Mouse (Mus musculus): ENCODE measurements at regions not wholly inside any gene's neighbourhood (a gene's known extent, or its start where the extent isn't known, plus 50 kb on each side); places are given as distances from the start of the nearest gene placed in this dataset.
"Not testable (repeated sequence)": the region's sequence is repeated elsewhere in the genome, so short reads cannot be mapped to it uniquely, and the experiment has no call there.

DNA sequence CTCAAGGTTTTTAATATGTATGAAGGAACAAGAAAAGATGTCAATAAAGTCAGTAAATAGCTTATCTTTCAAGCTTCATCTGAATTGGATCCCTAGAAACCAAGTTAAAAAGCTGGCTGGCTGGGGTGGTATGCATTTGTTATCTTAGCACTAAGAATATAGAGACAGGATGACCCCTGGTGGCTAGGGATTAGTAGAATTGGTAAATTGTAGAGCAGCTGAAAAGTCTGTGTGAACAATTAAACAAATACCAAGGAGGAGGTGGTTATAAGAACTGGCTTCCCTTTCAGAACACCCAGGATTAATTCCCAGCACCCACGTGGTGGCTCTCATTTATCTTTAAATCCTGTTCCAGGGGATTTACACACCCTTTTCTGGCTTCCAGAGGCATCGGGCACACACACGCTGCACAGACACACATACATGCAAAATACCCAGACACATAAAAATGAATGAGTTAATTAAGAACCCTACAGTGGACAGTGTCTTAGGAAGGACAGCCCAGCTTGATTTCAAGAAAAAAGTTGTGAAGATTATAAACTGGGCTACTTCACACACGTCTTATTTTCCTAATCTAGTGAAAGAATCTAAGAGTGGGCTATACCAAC is 170.5 kb downstream of the Pdzph1 start:
- intact Hi-C loops (cut with DNase I): loop anchor here (2.0 to 10.0 kb wide), 2 partner anchors 232 to 1046 kb away; no protein-coding TSS in a partner anchor
- no peak for DNase-seq (ENCODE audit: low spot score in 2 of 2)

DNA sequence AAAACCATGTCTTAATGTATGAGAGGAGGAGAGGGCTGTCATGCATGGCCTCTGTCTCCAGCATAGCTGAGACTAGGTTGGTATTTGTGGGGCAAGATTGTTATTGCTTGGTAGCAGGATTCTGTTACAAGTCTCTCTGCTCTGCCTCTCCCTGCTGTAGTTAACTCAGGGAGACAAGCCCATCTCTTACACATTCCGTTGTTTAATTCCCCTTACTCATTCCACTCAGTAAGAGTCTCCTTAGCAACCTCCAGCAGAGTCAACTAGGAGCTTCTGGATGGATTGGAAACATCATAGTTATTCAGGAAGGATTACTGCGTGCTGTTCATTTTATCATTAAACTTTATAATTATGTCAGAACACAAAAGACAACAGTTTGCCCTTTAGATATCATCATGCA is 171.8 kb downstream of the Pdzph1 start:
- DNase-seq (ENCODE audit: low spot score in 2 of 2): no peak
- intact Hi-C loops (cut with DNase I): no loop called here

DNA sequence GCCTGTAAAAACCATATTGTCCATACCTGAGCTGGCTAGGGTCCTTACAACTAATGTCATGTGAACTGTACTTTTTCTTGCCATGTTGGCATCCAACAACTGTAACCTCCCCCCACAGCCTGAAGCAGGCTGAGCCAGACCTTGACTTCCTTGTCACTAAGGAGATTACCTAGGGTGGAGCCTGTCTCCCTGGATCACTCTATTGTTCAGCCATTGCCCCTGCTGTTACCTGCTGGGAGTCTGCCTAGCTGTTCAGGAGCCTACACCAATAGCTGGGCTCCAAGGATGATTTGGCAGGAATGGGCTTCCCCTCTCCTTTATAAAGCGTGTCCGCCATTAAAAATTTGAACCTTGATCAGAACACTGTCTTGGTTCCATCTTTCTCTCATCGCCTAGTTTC is 215.7 kb downstream of the Pdzph1 start:
- intact Hi-C loops (cut with DNase I); DNase-seq (ENCODE audit: low spot score in 2 of 2): not testable (repeated sequence)

DNA sequence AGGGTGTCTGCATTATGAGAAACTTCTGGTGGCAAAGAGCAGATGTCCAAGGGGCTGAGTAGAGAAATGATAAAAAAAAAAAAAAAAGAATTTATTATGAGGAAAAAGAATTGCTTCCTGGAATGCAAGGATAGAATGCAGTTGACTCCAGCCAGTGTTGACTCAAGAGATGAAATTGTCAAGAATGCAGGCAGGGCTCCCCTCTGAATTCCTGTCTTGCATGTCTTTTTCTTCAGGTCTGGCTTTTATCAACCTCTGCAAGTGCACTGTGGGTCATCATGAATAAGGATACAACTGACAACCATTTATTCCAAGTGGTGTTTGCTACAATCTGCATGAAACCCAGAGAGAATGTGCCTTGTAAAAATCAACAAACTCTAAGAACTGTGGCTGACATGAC is 217.6 kb downstream of the Pdzph1 start:
- intact Hi-C loops (cut with DNase I): no loop called here
- DNase-seq (ENCODE audit: low spot score in 2 of 2): no peak

DNA sequence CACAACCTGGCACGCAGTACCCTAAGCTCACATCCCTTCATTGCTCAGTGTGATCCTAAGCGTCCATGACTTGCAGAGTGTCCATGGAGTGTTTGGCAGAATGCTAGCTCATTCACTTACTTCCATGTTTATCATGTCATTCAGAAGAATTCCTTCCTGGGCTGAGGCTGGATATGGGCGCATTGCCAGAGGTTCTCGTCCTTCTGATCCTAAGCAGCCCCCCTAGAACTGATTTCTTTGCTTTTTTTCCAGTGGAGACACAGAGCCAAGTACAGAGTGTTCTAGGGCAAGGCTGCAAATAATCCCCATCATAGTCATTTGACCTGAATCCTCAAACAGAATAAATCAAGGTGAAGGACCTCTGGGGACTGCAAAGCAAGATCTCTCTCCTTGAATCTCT is 226.0 kb downstream of the Pdzph1 start:
- intact Hi-C loops (cut with DNase I): no loop called here
- DNase-seq (ENCODE audit: low spot score in 2 of 2): no peak

DNA sequence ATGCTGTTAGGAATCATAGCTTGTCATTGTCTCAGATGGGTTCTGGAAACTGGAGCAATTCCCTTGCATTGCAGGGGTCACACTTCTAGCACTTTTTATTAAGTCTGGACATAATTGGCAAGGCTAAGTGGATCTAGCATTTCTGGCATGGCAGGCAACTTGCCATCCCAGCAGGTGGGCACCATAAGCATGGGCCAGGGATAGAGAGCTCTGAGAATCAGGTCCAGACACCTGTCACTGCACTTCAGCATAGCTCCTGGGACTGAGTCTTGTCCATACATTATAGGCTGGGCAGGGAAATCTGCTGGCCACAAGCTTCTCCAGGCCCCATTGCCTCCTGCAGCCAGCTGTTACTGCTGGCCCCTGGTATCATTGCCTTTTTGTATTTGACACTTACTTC is 242.2 kb downstream of the Pdzph1 start:
- intact Hi-C loops (cut with DNase I): no loop called here
- no peak for DNase-seq (ENCODE audit: low spot score in 2 of 2)

DNA sequence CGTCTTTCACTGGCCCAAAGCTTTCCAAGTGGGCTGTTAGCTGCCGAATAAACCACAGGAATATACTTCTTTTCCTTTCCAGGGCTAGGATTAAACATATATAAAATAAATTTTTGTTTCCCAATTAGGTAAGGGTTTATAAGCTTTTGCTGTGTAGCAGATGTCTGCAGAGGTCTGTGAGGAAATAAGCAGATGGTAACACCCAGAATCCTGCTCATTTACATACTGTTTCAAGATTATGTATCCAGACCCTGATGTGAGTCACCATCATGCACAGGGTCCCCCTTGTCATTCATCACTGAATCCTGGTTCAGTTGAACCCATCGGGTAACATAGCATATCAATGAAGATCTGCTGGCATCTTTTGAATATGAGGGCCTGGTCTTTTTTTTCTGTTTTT is 242.9 kb downstream of the Pdzph1 start:
- DNase-seq (ENCODE audit: low spot score in 2 of 2): no peak
- intact Hi-C loops (cut with DNase I): no loop called here

DNA sequence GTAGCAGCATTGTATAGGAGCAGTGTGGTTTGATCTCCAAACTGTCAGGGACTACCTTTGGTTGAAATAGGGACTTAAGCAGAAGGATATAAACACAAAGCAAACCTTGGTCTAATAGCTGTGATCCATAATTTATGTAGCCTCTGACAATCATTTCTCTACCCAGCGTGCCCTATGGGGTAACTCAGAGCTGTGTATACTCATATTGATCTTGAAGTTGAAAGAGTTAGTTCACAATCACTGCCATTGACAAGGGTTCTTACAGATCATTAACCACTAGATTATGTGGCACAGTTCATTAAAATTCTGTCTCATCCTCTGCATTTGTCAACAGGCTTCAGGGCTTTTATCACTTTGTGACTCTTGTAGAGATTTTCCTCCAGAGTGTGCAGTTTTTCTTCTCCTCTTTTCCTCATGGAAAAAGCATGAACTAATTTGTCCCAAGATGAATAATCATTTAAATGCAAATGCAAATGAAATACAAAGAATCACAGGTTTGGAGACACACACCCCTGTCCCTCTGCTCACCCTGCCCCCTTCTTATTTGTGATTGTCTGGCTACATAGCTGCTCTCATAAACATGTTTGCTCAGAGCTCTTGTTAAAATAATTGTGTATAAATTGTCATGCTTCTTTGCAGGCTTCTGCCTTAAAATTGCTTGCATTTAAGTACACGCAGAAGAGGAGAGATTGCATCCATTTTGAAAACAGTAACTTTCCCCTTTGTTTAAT is 280.3 kb downstream of the Pdzph1 start:
- DNase-seq (ENCODE audit: low spot score in 2 of 2): no peak
- intact Hi-C loops (cut with DNase I): no loop called here

DNA sequence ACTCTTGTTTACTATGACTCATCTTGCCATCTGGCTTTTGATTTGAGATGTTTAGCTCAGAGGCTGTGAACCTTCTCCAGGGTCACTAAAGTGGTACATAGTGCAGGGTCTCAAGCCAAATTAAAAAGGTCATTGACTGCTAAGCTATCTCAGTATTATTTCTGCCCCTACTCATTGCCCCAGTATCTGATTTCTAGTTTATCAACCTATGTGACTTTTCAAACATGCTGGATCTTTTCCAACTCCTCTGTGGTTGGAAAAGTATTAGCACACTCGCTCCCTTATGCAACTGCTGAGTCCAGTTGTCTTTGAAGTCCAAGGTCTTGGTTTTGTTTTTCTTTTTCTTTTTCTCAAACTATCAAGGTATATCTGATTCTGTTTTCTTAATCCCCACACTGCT is 301.0 kb downstream of the Pdzph1 start:
- intact Hi-C loops (cut with DNase I): no loop called here
- DNase-seq (ENCODE audit: low spot score in 2 of 2): no peak

DNA sequence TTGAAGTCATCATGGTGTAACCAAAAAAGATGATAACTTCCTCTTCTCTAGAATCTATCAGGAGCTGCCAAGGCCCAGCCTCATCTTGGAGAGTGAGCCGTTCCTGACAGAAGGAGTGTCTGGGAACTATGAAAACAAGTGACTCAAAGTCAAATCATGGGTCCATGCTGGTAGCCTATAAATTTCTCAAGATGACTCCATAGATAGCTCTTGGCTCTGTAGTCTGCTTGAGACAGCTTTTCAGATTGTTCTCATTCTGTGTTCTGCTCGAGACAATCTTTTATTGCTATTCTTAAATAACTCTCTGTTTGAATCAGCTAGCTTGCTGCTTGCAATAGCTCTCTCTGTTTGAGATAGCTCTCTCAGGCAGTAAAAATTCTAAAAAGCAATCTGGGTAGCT is 318.9 kb downstream of the Pdzph1 start:
- peak; percentile 9 to 14 for DNase-seq (ENCODE audit: low spot score in 2 of 2)
- intact Hi-C loops (cut with DNase I): no loop called here

DNA sequence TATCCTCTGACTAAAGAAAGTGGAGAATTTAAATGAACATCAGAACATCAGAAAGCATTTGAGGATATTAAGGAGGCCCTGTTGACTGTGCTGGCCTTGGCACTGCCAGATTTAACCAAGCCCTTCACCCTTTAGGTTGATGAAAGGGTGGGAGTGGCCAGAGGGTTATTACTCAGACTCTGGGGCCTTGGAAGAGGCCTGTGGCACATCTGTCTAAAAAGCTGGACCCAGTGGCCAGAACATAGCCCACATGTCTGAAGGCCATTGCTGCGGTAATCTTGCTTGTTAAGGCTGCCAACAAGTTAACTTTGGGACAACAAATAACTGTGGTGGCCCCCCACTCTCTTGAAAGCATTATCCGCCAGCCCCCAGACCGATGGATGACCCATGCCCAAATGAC is 323.1 kb downstream of the Pdzph1 start:
- DNase-seq (ENCODE audit: low spot score in 2 of 2): no peak
- intact Hi-C loops (cut with DNase I): no loop called here

DNA sequence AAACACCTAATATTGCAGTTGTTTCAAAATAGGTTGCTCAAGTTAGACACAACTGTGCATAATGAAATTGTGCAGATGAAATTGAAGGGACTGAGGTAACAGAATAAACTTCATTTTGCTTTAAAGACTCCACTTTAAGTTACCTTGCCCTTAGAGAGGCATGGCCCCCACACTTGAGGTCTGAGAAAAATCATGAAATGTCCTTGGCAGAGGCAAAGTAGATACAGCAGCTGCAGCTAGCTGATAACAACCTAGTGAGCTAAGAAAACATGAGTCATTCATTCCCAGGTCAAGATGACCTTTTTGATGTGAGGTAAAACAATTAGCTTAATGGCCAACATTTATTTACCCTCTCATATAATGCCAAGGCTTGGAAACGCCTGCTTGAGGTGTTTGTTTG is 347.4 kb downstream of the Pdzph1 start:
- intact Hi-C loops (cut with DNase I): no loop called here
- no peak for DNase-seq (ENCODE audit: low spot score in 2 of 2)

DNA sequence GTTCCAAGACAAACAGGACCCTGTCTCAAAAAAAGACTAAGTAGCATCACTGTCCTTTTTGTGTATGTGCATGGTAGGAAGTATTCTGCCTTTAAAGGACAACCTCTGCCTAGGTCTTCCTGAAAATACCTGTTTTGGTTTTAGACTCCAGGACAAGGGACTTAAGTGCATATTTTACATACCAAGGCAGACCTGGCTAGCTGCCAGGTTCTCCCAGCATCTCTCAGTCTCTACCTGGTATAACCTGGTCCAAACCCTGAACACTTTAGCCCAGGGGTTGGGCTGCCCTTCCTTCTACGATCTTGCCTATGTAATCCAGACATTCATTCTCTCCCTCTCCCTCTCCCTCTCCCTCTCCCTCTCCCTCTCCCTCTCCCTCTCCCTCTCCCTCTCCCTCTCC is 348.9 kb downstream of the Pdzph1 start:
- intact Hi-C loops (cut with DNase I): no loop called here
- DNase-seq (ENCODE audit: low spot score in 2 of 2): no peak

DNA sequence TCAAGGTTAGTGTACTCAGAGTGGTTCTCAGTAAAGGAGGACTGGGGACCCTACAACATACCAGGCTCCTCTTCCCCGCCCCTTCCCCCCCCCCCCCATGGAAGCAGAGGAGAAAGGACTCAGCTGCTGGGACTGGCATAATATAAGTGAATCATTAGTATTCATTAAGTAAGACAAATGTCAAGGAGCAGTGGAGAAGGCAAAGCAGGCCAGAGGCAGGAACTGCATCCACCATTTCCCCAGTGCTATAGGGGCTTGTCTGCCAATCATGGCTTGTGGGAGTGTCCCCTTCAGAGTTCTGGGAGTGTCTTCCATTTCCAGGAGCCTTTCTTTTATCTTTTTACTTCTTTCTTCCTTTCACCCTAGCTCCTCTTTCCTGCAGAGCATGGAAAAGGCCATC is 392.3 kb downstream of the Pdzph1 start:
- DNase-seq (ENCODE audit: low spot score in 2 of 2): no peak
- intact Hi-C loops (cut with DNase I): no loop called here

DNA sequence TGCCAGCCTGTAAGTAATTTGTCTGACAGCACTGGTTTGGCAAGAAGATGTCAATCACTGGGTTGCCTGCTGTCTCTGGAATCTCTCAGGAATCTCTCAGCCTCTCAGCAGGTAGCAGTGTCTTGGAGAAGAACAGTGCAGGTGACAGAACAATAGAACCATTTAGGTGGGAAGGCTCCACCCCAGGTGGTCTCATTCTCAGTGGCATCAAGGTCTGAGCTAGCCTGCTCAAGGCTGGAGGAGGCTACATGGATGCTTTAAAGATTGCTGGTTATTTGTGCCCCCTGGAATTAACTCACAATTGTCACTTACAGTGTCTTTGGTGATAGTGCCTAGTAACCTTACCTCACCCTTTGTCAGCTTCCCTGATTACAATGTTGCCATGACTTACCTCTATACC is 394.5 kb downstream of the Pdzph1 start:
- intact Hi-C loops (cut with DNase I): no loop called here
- no peak for DNase-seq (ENCODE audit: low spot score in 2 of 2)

DNA sequence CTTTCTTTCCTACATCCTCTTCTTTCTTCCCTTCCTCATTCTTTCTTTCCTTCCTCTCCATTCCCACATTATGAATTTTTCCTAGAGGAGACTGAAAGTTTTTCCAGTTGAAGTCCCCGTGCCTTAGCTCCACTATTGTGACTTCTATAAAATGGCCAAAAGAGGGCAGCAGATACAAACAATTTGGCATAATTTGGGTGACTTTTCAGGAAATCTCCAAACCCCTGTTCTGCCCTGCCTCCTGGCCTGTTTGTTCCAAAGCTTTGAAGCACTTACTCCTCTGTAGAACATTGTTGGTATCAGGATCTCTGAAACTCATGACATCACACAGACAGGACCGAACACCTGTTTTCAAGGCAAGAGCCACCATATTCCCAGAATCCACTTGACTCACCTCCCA is 403.2 kb downstream of the Pdzph1 start:
- DNase-seq (ENCODE audit: low spot score in 2 of 2): peak in 1 of 2 experiments; percentile 6
- intact Hi-C loops (cut with DNase I): loop anchor here (1.0 to 5.0 kb wide), 3 partner anchors 233 to 816 kb away; no protein-coding TSS in a partner anchor

DNA sequence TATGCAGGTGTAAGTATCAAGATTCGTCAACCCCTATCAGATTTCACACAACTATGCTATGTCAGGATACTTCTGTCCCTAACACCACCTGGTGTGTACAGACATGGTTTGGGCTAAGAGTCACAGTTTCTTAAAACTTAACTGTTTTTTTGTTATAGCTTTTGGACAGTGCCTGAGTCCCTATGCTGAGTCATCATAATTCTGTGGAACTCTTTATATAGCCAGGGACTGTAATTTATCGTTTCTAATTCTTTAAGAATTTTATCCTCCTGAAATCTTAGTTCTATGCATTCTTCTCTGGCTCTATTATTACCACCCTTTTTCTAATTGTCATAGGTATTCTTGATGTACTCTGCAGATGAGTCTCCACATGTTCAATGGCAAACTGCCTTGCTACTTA is 418.3 kb downstream of the Pdzph1 start:
- intact Hi-C loops (cut with DNase I): no loop called here
- DNase-seq (ENCODE audit: low spot score in 2 of 2): no peak
